Mouse (Mus musculus) megakaryocyte, embryonic 14.5 days (primary cell): ENCODE data around the gene Mmp24. TPM values are rescaled to one million over a fixed set of nuclear protein-coding genes. Genes with fewer than 3 reads are reported as not detected.
A peak's percentile ranks its signal among the peaks of the same experiment; 100 is the strongest.

Source experiments
- H3K27me3 ChIP-seq: replicated peaks from 2 replicates; pipeline ENCODE3; 2012; ENCODE audit warnings: inconsistent platforms
- H3K36me3 ChIP-seq: replicated peaks from 2 replicates; pipeline ENCODE3; 2012; ENCODE audit warnings: low read length, inconsistent platforms, mixed read lengths
- H3K4me1 ChIP-seq: 2 replicates; pipeline ENCODE4 v1.6.1; 2012; ENCODE audit warnings: inconsistent platforms
- H3K4me3 ChIP-seq: replicated peaks from 2 replicates; pipeline ENCODE3; 2012; ENCODE audit warnings: moderate library complexity, mild to moderate bottlenecking, inconsistent platforms
- H3K9me3 ChIP-seq: 2 replicates; pipeline ENCODE4 v1.6.1; 2012; ENCODE audit warnings: inconsistent platforms
- FLI1 ChIP-seq: IDR thresholded peaks from 2 replicates; pipeline ENCODE4 v1.6.1; 2012; ENCODE audit warnings: low read length, inconsistent platforms, mixed read lengths
- GATA1 ChIP-seq: IDR thresholded peaks from 3 replicates; pipeline ENCODE4 v1.6.1; 2012; ENCODE audit warnings: mixed read lengths, low read length, inconsistent platforms, borderline replicate concordance
- polyA plus RNA-seq: library from polyadenylated mRNA; stranded (reverse); fragments of >175 nt; gene quantifications from 2 replicates; pipeline ENCODE4 v1.2.3, GENCODE M21; 2012; ENCODE audit warnings: low replicate concordance; ENCODE audit not compliant: insufficient read depth

Gene Mmp24
- polyA plus RNA-seq, 1 experiment = not detected

GRCm38 (mm10) chr2:155775685-155776263, 632 bp downstream of the Mmp24 start:
- Histone ChIP-seq H3K36me3 (no peaks in the 10 kb centered on the region), H3K27me3 (peaks cover 82% of the 10 kb centered on the region), H3K4me3 (peak overlapping the region; percentile 89), H3K4me1 (peaks cover 7% of the 10 kb centered on the region), H3K9me3 (no peaks in the 10 kb centered on the region)
- TF ChIP-seq GATA1 = no peak
- no peak for TF ChIP-seq FLI1

DNA sequence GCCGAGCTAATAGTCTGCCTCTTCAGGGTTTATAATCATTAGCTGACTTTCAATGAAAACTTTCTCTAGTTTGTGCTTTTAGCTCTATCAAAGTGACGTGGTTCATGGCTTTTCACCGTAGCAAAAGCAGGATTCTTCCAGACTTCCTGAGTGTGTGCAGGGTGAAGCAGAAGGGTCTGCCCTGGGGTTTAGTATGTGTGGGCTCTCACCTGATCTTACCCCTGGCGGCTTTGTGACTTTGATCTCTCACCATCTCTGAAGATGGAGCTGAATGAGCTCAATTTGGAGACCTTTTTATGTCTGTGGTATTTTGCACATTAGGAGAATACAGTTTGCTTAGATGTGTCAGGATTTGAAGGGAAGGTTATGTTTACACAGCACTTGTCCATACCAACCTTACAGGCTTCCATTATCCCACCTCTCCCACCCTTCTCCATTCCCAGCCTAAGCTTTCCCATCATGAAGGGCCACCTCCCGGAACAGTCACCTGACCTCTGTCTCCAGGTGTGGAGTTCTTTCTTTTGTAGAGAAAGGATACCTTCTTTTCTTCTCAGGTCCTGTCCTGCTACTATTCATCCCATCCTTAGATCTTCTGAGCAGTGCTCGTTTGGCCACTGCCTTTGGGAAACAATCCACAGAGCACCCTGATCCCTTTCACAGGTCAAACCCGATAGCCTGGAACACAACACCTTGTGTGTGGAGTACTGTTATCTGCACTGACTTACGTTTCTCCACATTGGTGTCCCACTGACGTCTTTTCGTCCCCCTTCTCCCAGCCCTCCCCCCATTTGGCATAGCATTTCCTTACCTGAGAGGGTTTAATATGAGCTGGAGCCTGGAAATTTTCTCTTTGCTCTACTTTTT, 1.9 kb downstream of the Mmp24 start:
- TF ChIP-seq FLI1 (no peak), GATA1 (no peak)
- Histone ChIP-seq H3K9me3 (no peaks in the 10 kb centered on the region), H3K4me1 (peaks cover 7% of the 10 kb centered on the region), H3K36me3 (no peaks in the 10 kb centered on the region), H3K4me3 (no peak overlapping the region), H3K27me3 (peaks cover 84% of the 10 kb centered on the region)

GRCm38 (mm10) chr2:155777688-155777985, 2.5 kb downstream of the Mmp24 start:
- no peaks in the 10 kb centered on the region for H3K9me3 ChIP-seq
- no peak overlapping the region for H3K4me3 ChIP-seq
- peaks cover 7% of the 10 kb centered on the region for H3K4me1 ChIP-seq
- TF ChIP-seq FLI1 = no peak
- TF ChIP-seq GATA1 = no peak
- peaks cover 82% of the 10 kb centered on the region for H3K27me3 ChIP-seq
- H3K36me3 ChIP-seq = no peaks in the 10 kb centered on the region

DNA sequence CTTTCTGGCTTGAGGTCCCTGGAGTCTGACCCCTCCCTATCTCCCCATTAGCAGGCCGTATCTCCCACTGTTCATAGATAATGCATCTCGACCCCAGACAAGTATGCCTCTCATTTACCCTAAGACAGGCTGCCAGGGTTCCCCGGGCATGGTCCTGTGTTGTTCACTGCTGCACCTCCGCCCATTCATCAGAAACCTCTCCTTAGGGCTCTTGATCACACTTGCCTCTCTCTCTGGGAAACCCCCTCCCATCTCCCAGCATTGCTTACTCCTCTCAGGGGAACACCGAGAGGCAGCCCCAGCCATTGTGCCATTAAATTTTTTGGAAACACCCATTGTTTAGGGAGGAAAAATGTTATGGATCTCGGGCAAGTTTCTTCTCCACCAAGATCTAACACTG, 2.9 kb downstream of the Mmp24 start:
- Histone ChIP-seq H3K4me1 (peaks cover 7% of the 10 kb centered on the region), H3K27me3 (peaks cover 79% of the 10 kb centered on the region), H3K36me3 (no peaks in the 10 kb centered on the region), H3K9me3 (no peaks in the 10 kb centered on the region), H3K4me3 (no peak overlapping the region)
- no peak for TF ChIP-seq GATA1
- TF ChIP-seq FLI1 = no peak

DNA sequence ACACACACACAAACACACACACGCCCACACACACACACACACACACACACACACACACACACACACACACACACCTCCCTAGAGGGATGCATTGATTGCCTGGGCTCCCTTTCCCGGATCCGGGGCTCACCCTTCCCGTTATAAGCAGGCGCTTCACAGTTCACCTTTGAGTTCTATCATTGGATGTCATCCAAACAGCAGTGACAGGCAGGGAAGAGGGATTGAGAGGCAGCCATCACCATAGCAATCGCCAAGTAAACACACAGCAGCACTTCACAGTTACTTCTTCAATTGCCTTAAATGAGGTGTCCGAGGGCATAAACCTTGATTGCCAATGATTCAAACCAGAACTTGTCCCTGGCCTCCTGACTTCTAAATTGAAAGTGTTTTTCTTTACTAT, 3.9 kb downstream of the Mmp24 start:
- no peaks in the 10 kb centered on the region for H3K9me3 ChIP-seq
- H3K36me3 ChIP-seq = no peaks in the 10 kb centered on the region
- no peak overlapping the region for H3K4me3 ChIP-seq
- TF ChIP-seq FLI1 (no peak), GATA1 (no peak)
- peaks cover 72% of the 10 kb centered on the region for H3K27me3 ChIP-seq
- H3K4me1 ChIP-seq = peaks cover 7% of the 10 kb centered on the region

GRCm38 (mm10) chr2:155779506-155779905, 4.4 kb downstream of the Mmp24 start:
- Histone ChIP-seq H3K9me3 (no peaks in the 10 kb centered on the region), H3K4me3 (no peak overlapping the region), H3K27me3 (peaks cover 71% of the 10 kb centered on the region), H3K36me3 (no peaks in the 10 kb centered on the region), H3K4me1 (peaks cover 7% of the 10 kb centered on the region)
- TF ChIP-seq GATA1 (no peak), FLI1 (no peak)

GRCm38 (mm10) chr2:155784534-155784933, 9.4 kb downstream of the Mmp24 start:
- H3K9me3 ChIP-seq = no peaks in the 10 kb centered on the region
- TF ChIP-seq FLI1 (no peak), GATA1 (no peak)
- H3K4me1 ChIP-seq = no peaks in the 10 kb centered on the region
- H3K27me3 ChIP-seq = peaks cover 67% of the 10 kb centered on the region
- no peaks in the 10 kb centered on the region for H3K36me3 ChIP-seq
- H3K4me3 ChIP-seq = no peak overlapping the region

DNA sequence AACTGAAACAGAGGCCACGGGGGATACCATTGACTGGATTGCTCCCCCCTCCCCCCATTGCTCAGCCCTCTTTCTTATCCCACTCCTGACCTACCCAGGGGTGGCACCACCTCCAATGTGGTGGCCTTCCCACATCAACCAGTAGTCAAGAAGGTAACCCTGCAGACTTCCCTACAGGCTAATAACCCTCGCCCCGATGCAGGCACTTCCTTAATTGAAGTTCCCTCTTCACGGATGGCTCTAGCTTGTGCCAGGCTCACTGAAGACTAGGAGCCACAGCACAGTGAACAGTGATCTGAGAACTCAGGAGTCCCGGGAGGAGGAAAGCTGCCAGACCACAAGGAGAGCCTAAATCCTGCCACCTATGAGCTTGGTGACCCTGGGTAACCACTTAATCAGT, 11.8 kb downstream of the Mmp24 start:
- Histone ChIP-seq H3K4me1 (no peaks in the 10 kb centered on the region), H3K4me3 (no peak overlapping the region), H3K27me3 (peaks cover 64% of the 10 kb centered on the region), H3K36me3 (no peaks in the 10 kb centered on the region), H3K9me3 (no peaks in the 10 kb centered on the region)
- no peak for TF ChIP-seq GATA1
- no peak for TF ChIP-seq FLI1

GRCm38 (mm10) chr2:155787949-155788931, 13.1 kb downstream of the Mmp24 start:
- Histone ChIP-seq H3K36me3 (no peaks in the 10 kb centered on the region), H3K4me3 (no peak overlapping the region), H3K9me3 (no peaks in the 10 kb centered on the region), H3K27me3 (peaks cover 70% of the 10 kb centered on the region), H3K4me1 (peaks cover 3% of the 10 kb centered on the region; the same call in 1 of the 2 replicates)
- TF ChIP-seq FLI1 = no peak
- no peak for TF ChIP-seq GATA1

DNA sequence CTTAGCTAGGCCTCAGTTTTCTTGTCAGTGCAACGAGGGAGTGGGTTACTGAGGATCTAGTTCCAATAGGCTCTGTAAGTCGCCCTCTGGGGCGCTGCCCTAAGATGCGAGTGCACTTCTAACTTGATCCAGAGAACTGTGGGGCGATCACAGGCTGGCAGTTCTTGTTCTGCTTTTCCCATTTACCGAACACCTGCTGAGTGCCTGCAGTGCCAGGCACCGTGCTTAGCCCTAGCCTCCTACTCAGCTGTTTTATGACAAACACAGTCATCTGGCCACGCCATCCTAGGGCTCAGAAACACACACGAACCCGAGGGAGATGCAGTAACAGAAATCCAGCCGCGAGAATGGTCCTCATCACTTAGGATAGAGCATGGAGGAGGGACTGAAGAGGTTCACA, 17.8 kb downstream of the Mmp24 start:
- Histone ChIP-seq H3K4me3 (no peak overlapping the region), H3K4me1 (peaks cover 3% of the 10 kb centered on the region; the same call in 1 of the 2 replicates), H3K27me3 (peaks cover 63% of the 10 kb centered on the region), H3K9me3 (no peaks in the 10 kb centered on the region), H3K36me3 (no peaks in the 10 kb centered on the region)
- TF ChIP-seq GATA1 = no peak
- TF ChIP-seq FLI1 = no peak
